Mouse (Mus musculus) liver, embryonic 12.5 days (tissue): ENCODE results near the gene Rbm20. TPM values are rescaled to one million over a fixed set of nuclear protein-coding genes. Genes with fewer than 3 reads are reported as not detected.
A peak's percentile ranks its signal among the peaks of the same experiment; 100 is the strongest.

Experiments
- ATAC-seq: fragments of 200-750 bp; cut with Nextera tagmentation; 2 replicates; pipeline ENCODE4 v1.8.0; 2017; ENCODE audit warnings: moderate number of reproducible peaks, mild to moderate bottlenecking, moderate library complexity
- H3K27ac ChIP-seq: fragments of 300-500 bp; sonication (generic); 2 replicates; pipeline ENCODE4 v1.5.1; 2016; ENCODE audit warnings: mild to moderate bottlenecking
- H3K27me3 ChIP-seq: fragments of 300-500 bp; sonication (generic); replicated peaks from 2 replicates; pipeline ENCODE4 v1.6.1; 2016; ENCODE audit warnings: mild to moderate bottlenecking, moderate library complexity
- H3K36me3 ChIP-seq: fragments of 300-500 bp; sonication (generic); 2 replicates; pipeline ENCODE4 v1.6.1; 2016; ENCODE audit warnings: mild to moderate bottlenecking, moderate library complexity
- H3K4me1 ChIP-seq: fragments of 300-500 bp; sonication (generic); 2 replicates; pipeline ENCODE4 v1.6.1; 2016
- H3K4me2 ChIP-seq: fragments of 300-500 bp; sonication (generic); 2 replicates; pipeline ENCODE4 v1.6.1; 2016; ENCODE audit warnings: mild to moderate bottlenecking, moderate library complexity
- H3K4me3 ChIP-seq: fragments of 300-500 bp; sonication (generic); 2 replicates; pipeline ENCODE4 v1.5.1; 2016; ENCODE audit warnings: mild to moderate bottlenecking, moderate library complexity
- H3K9ac ChIP-seq: fragments of 300-500 bp; sonication (generic); 2 replicates; pipeline ENCODE4 v1.6.1; 2016; ENCODE audit warnings: mild to moderate bottlenecking, moderate library complexity
- H3K9me3 ChIP-seq: fragments of 300-500 bp; sonication (generic); replicated peaks from 2 replicates; pipeline ENCODE4 v1.6.1; 2016; ENCODE audit warnings: mild to moderate bottlenecking, moderate library complexity
- WGBS: fragments of 180-500 bp; shearing (Covaris S2); methylation state at CpG from one replicate; pipeline ENCODE4 v1.1.7; 2016; ENCODE audit not compliant: insufficient replicate concordance; 5-methylcytosine and 5-hydroxymethylcytosine counted together
- polyA plus RNA-seq: library from polyadenylated mRNA; unstranded; fragments of >200 nt; fragmentation: Nextera tagmentation; extraction: Ambion mirVana; gene quantifications from 2 replicates; pipeline ENCODE4 v1.2.1, GENCODE M21; 2016

Gene Rbm20
- polyA plus RNA-seq, 1 experiment from 2014 or later: 0.18 TPM

GRCm38 (mm10) chr19:53869427-53870385 is 192.6 kb downstream of the Rbm20 start:
- Histone ChIP-seq H3K4me3 (no peak overlapping the region), H3K4me1 (no peaks in the 10 kb centered on the region), H3K27me3 (0 out of 2 replicates have a peak, but pooled peaks cover 2% of the 10 kb centered on the region), H3K27ac (no peak overlapping the region), H3K9me3 (no peaks in the 10 kb centered on the region), H3K4me2 (no peak overlapping the region), H3K9ac (no peak overlapping the region), H3K36me3 (no peaks in the 10 kb centered on the region)
- 39% methylated on average over 4 of the region's 4 CpGs for WGBS
- ATAC-seq: no peak

GRCm38 (mm10) chr19:53870568-53870967 is 193.5 kb downstream of the Rbm20 start:
- Histone ChIP-seq H3K36me3 (no peaks in the 10 kb centered on the region), H3K4me2 (no peak overlapping the region), H3K9me3 (no peaks in the 10 kb centered on the region), H3K27me3 (0 out of 2 replicates have a peak, but pooled peaks cover 2% of the 10 kb centered on the region), H3K4me3 (no peak overlapping the region), H3K9ac (no peak overlapping the region), H3K4me1 (no peaks in the 10 kb centered on the region), H3K27ac (no peak overlapping the region)
- WGBS: 51% methylated on average over 2 of the region's 2 CpGs
- ATAC-seq: no peak

GRCm38 (mm10) chr19:53871502-53871901 is 194.4 kb downstream of the Rbm20 start:
- H3K36me3 ChIP-seq: no peaks in the 10 kb centered on the region
- ATAC-seq: no peak
- no peak overlapping the region for H3K27ac ChIP-seq
- no peak overlapping the region for H3K4me2 ChIP-seq
- H3K9me3 ChIP-seq: no peaks in the 10 kb centered on the region
- 74% methylated on average over 6 of the region's 6 CpGs for WGBS
- H3K4me3 ChIP-seq: no peak overlapping the region
- H3K27me3 ChIP-seq: 0 out of 2 replicates have a peak, but pooled peaks cover 2% of the 10 kb centered on the region
- no peaks in the 10 kb centered on the region for H3K4me1 ChIP-seq
- no peak overlapping the region for H3K9ac ChIP-seq

GRCm38 (mm10) chr19:53872994-53873713 is 196.0 kb downstream of the Rbm20 start:
- H3K27me3 ChIP-seq: 0 out of 2 replicates have a peak, but pooled peaks cover 2% of the 10 kb centered on the region

GRCm38 (mm10) chr19:53875246-53875645 is 198.1 kb downstream of the Rbm20 start:
- 0 out of 2 replicates have a peak, but pooled peaks cover 2% of the 10 kb centered on the region for H3K27me3 ChIP-seq
- WGBS: 72% methylated on average over 6 of the region's 6 CpGs
- H3K4me2 ChIP-seq: no peak overlapping the region
- no peak overlapping the region for H3K9ac ChIP-seq
- H3K4me3 ChIP-seq: no peak overlapping the region
- H3K9me3 ChIP-seq: no peaks in the 10 kb centered on the region
- no peak overlapping the region for H3K27ac ChIP-seq
- no peaks in the 10 kb centered on the region for H3K4me1 ChIP-seq
- H3K36me3 ChIP-seq: no peaks in the 10 kb centered on the region
- no peak for ATAC-seq

More at GRCm38 (mm10) chr19:53872994-53873713, 196.0 kb downstream of the Rbm20 start:
- no peaks in the 10 kb centered on the region for H3K4me1 ChIP-seq
- H3K4me3 ChIP-seq: no peak overlapping the region
- H3K36me3 ChIP-seq: no peaks in the 10 kb centered on the region
- H3K9ac ChIP-seq: no peak overlapping the region
- ATAC-seq: no peak
- no peak overlapping the region for H3K27ac ChIP-seq
- H3K4me2 ChIP-seq: no peak overlapping the region
- WGBS: 72% methylated on average over 6 of the region's 6 CpGs
- H3K9me3 ChIP-seq: no peaks in the 10 kb centered on the region

GRCm38 (mm10) chr19:53877779-53878178 is 200.7 kb downstream of the Rbm20 start:
- H3K4me3 ChIP-seq: no peak overlapping the region
- WGBS: 31% methylated on average over 1 of the region's 1 CpGs

GRCm38 (mm10) chr19:53880460-53880859 is 203.4 kb downstream of the Rbm20 start:
- Histone ChIP-seq H3K27ac (no peak overlapping the region), H3K4me2 (no peak overlapping the region), H3K9ac (no peak overlapping the region), H3K4me1 (peaks cover 11% of the 10 kb centered on the region), H3K4me3 (no peak overlapping the region), H3K9me3 (no peaks in the 10 kb centered on the region), H3K36me3 (no peaks in the 10 kb centered on the region), H3K27me3 (no peaks in the 10 kb centered on the region)
- ATAC-seq: no peak
- WGBS: 61% methylated on average over 1 of the region's 1 CpGs

More at GRCm38 (mm10) chr19:53877779-53878178, 200.7 kb downstream of the Rbm20 start:
- ATAC-seq: no peak
- Histone ChIP-seq H3K27me3 (0 out of 2 replicates have a peak, but pooled peaks cover 2% of the 10 kb centered on the region), H3K4me2 (no peak overlapping the region), H3K36me3 (no peaks in the 10 kb centered on the region), H3K9ac (no peak overlapping the region), H3K9me3 (no peaks in the 10 kb centered on the region), H3K4me1 (no peaks in the 10 kb centered on the region), H3K27ac (no peak overlapping the region)

- H3K4me3 ChIP-seq: no peak overlapping the region
- H3K9me3 ChIP-seq: no peaks in the 10 kb centered on the region
- H3K27me3 ChIP-seq: no peaks in the 10 kb centered on the region
- no peak overlapping the region for H3K9ac ChIP-seq
- peaks cover 21% of the 10 kb centered on the region for H3K4me1 ChIP-seq
- no peak overlapping the region for H3K4me2 ChIP-seq
- no peak overlapping the region for H3K27ac ChIP-seq
- no peaks in the 10 kb centered on the region for H3K36me3 ChIP-seq
- WGBS: 66% methylated on average over 5 of the region's 5 CpGs
- ATAC-seq: no peak
Measured at GRCm38 (mm10) chr19:53881786-53882185, 204.7 kb downstream of the Rbm20 start.

GRCm38 (mm10) chr19:53885450-53885849 is 208.3 kb downstream of the Rbm20 start:
- H3K9ac ChIP-seq: no peak overlapping the region
- H3K36me3 ChIP-seq: no peaks in the 10 kb centered on the region
- no peaks in the 10 kb centered on the region for H3K27me3 ChIP-seq
- no peak overlapping the region for H3K4me2 ChIP-seq
- no peak overlapping the region for H3K27ac ChIP-seq
- 80% methylated on average over 10 of the region's 10 CpGs for WGBS
- no peak overlapping the region for H3K4me3 ChIP-seq
- H3K9me3 ChIP-seq: no peaks in the 10 kb centered on the region
- peaks cover 57% of the 10 kb centered on the region for H3K4me1 ChIP-seq
- ATAC-seq: no peak

- ATAC-seq: peak; percentile 73
- 37% methylated on average over 10 of the region's 10 CpGs for WGBS
- peak overlapping the region; percentile 4; the same call in 1 of the 2 replicates for H3K9ac ChIP-seq
- H3K4me1 ChIP-seq: peaks cover 70% of the 10 kb centered on the region
- H3K9me3 ChIP-seq: no peaks in the 10 kb centered on the region
- peak overlapping the region; percentile 83 for H3K27ac ChIP-seq
- peak overlapping the region; percentile 32 for H3K4me2 ChIP-seq
- no peaks in the 10 kb centered on the region for H3K36me3 ChIP-seq
- no peak overlapping the region for H3K4me3 ChIP-seq
- H3K27me3 ChIP-seq: no peaks in the 10 kb centered on the region
Measured at GRCm38 (mm10) chr19:53886576-53887370, 209.7 kb downstream of the Rbm20 start.

GRCm38 (mm10) chr19:53887822-53888221 is 210.7 kb downstream of the Rbm20 start:
- Histone ChIP-seq H3K4me2 (peak overlapping the region; percentile 32), H3K4me1 (peaks cover 81% of the 10 kb centered on the region)

More at GRCm38 (mm10) chr19:53887822-53888221, 210.7 kb downstream of the Rbm20 start:
- 39% methylated on average over 3 of the region's 3 CpGs for WGBS
- no peak overlapping the region for H3K4me3 ChIP-seq
- H3K9me3 ChIP-seq: no peaks in the 10 kb centered on the region
- no peak overlapping the region for H3K9ac ChIP-seq
- H3K36me3 ChIP-seq: no peaks in the 10 kb centered on the region
- peak; percentile 74 for ATAC-seq
- peak overlapping the region; percentile 83 for H3K27ac ChIP-seq
- no peaks in the 10 kb centered on the region for H3K27me3 ChIP-seq
